Mouse (Mus musculus) intestine, embryonic 14.5 days (tissue): ENCODE measurements around the gene Olfr215. TPM values are rescaled to one million over a fixed set of nuclear protein-coding genes. Genes with fewer than 3 reads are reported as not detected.

ENCODE experiments used
- polyA plus RNA-seq: library from polyadenylated mRNA; unstranded; fragments of >200 nt; fragmentation: Nextera tagmentation; extraction: Ambion mirVana; gene quantifications from 2 replicates; pipeline ENCODE4 v1.2.1, GENCODE M21; 2014

Olfr215 gene
- polyA plus RNA-seq, 1 experiment from 2014 or later: not detected

Other genes with a start within 250 kb of the Olfr215 start
- 26.6 and 30.8 TPM in 2 replicates for gene March8, start 246.2 kb downstream of the Olfr215 start, polyA plus RNA-seq
- gene Alox5, start 123.0 kb downstream of the Olfr215 start, polyA plus RNA-seq: 0.44 and 1.0 TPM in 2 replicates
- not detected in 2 replicates for gene Olfr211, start 95.1 kb downstream of the Olfr215 start, polyA plus RNA-seq
- gene Olfr212, start 77.7 kb downstream of the Olfr215 start, polyA plus RNA-seq: not detected in 2 replicates
- not detected in 2 replicates for gene Olfr213, start 45.7 kb downstream of the Olfr215 start, polyA plus RNA-seq
- gene Gm5580, start 33.1 kb downstream of the Olfr215 start, polyA plus RNA-seq: 0.35 and 0.44 TPM in 2 replicates
- gene Olfr214, start 30.0 kb downstream of the Olfr215 start, polyA plus RNA-seq: not detected in 2 replicates
- 147 and 164 TPM in 2 replicates for gene Zfp422, start 44.8 kb upstream of the Olfr215 start, polyA plus RNA-seq
- gene Depp1, start 66.4 kb upstream of the Olfr215 start, polyA plus RNA-seq: 24.1 and 26.1 TPM in 2 replicates
- gene Rassf4, start 89.8 kb upstream of the Olfr215 start, polyA plus RNA-seq: 12.6 and 13.8 TPM in 2 replicates
- gene Tmem72, start 132.7 kb upstream of the Olfr215 start, polyA plus RNA-seq: 0.04 and 0.05 TPM in 2 replicates